Mouse (Mus musculus) ES-CJ7 (cell line): ENCODE measurements around the gene Muc3.
A peak's percentile ranks its signal among the peaks of the same experiment; 100 is the strongest.

Experiments
- DNase-seq: peaks from one replicate; pipeline ENCODE4 v3.0.0; 2011; ENCODE audit warnings: low read depth, low spot score

Gene Muc3

GRCm38 (mm10) chr5:137095135-137095534, 54.0 kb downstream of the Muc3 start:
- no peak for DNase-seq

DNA sequence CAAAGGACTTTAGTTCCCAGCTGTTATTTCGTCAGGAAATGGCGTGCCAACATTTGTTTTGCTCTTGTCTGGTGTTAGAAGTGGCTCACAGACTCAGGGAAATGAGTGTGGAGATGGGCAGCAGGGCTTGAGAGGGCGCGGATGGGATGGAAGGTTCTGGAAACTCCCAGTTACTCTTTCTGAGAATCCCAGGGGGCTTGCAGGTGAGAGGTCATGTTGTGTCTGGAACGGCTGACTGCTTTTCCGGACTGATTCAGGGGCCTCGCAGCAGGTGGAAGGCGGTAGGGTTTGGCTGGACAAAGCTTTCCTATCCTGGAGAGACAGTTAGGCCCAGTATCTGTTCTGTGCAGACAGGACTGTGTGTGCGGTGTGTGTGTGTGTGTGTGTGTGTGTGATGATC, 55.4 kb downstream of the Muc3 start:
- no peak for DNase-seq

DNA sequence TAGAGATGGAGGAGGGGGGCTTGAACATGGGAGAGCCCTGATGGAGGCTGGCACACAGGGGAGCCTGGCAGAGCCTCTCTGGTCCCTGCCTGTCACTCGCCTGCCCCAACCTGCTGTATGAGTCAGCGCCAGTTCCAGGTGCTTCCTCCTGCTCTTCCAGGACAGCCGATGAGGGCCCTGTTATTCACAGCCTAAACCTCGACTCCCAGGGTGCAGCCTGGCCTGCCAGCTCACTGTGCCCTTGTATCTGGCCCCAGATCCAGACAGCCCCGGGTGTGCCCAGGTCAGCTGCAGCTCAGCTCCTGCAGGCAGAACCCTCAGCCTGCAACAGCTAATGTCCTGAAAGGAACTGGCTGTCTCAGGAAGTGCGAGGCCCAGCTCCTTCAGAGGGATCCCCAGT, 57.6 kb downstream of the Muc3 start:
- DNase-seq: no peak

GRCm38 (mm10) chr5:137090870-137091269, 58.3 kb downstream of the Muc3 start:
- no peak for DNase-seq

- DNase-seq: no peak
Observed at GRCm38 (mm10) chr5:137087410-137087809, 61.7 kb downstream of the Muc3 start.

DNA sequence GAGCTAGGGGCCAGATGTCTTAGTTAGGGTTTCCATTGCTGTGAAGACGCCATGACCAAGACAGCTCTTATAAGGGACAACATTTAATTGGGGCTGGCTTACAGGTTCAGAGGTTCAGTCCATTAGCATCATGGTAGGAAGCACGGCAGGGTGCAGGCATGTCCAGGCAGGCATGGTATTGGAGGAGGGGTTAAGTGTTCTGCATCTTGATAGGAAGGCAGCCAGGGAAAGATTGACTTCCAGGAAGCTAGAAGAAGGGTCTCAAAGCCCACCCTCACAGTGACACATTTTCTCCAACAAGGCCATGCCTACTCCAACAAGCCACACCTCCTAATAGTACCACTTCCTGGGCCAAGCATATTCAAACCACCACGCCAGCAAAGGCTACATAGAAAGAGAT, 63.4 kb downstream of the Muc3 start:
- DNase-seq: peak; percentile 66

DNA sequence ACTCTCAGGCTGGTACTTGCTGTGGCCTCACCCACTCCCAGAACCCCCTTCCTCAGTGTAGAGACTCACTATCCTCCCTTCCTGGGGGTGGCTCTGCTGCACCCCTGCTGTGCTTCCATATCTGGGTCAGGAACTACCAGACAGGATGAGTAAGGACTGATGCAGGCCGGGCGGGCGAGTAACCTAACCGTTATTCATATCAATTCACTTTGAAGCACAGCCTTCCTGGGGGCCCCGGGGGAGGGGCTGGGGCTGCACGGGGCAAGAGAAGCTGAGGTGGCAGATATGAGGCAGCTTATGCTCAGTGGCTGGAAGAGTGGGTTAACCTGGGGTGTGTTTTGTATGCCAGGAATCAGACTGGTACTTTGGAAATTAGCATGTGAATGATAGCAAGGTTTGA, 64.1 kb downstream of the Muc3 start:
- DNase-seq: peak; percentile 43
